Mouse (Mus musculus) C2C12 (cell line): ENCODE results near the gene 9930021J03Rik. TPM values are rescaled to one million over a fixed set of nuclear protein-coding genes. Genes with fewer than 3 reads are reported as not detected.

Source experiments
- H3K27me3 ChIP-seq: one replicate; pipeline ENCODE4 v1.6.1; 2011; ENCODE audit not compliant: control insufficient read depth, insufficient read depth, insufficient read length
- H3K36me3 ChIP-seq: one replicate; pipeline ENCODE4 v1.6.1; 2011; ENCODE audit not compliant: control insufficient read depth, insufficient read depth
- H3K4me3 ChIP-seq: one replicate; pipeline ENCODE4 v1.5.1; 2011; ENCODE audit warnings: mild to moderate bottlenecking, control low read depth; ENCODE audit not compliant: poor library complexity, insufficient read depth, severe bottlenecking
- H3K79me2 ChIP-seq: one replicate; pipeline ENCODE4 v1.6.1; 2011; ENCODE audit not compliant: control insufficient read depth, insufficient read depth
- H3K79me3 ChIP-seq: one replicate; pipeline ENCODE4 v1.6.1; 2011; ENCODE audit warnings: low read depth, control low read depth
- H3ac ChIP-seq: one replicate; pipeline ENCODE3; 2011; ENCODE audit warnings: low read depth; ENCODE audit not compliant: control insufficient read depth, insufficient read length
- CEBPB ChIP-seq: IDR thresholded peaks from one replicate; pipeline ENCODE4 v1.6.1; 2011; ENCODE audit warnings: low read depth, mild to moderate bottlenecking, control low read depth, moderate library complexity
- CTCF ChIP-seq: IDR thresholded peaks from one replicate; pipeline ENCODE4 v1.5.1; 2011; ENCODE audit not compliant: control insufficient read depth, insufficient read depth, insufficient read length
- FOSL1 ChIP-seq: IDR thresholded peaks from one replicate; pipeline ENCODE4 v1.8.0; 2011; ENCODE audit warnings: mild to moderate bottlenecking, low read length; ENCODE audit not compliant: poor library complexity, insufficient read depth, severe bottlenecking
- MAX ChIP-seq: IDR thresholded peaks from one replicate; pipeline ENCODE4 v1.6.1; 2011; ENCODE audit warnings: mild to moderate bottlenecking, control low read depth
- MYOD1 ChIP-seq: IDR thresholded peaks from one replicate; pipeline ENCODE4 v1.6.1; 2011; ENCODE audit warnings: low read depth; ENCODE audit not compliant: control insufficient read depth, insufficient read length
- MYOG ChIP-seq: IDR thresholded peaks from one replicate; pipeline ENCODE4 v1.6.1; 2011; ENCODE audit not compliant: control insufficient read depth, insufficient read length; ENCODE audit errors: extremely low read depth
- USF1 ChIP-seq: IDR thresholded peaks from one replicate; pipeline ENCODE4 v1.6.1; 2011; ENCODE audit warnings: low read depth, mild to moderate bottlenecking, control low read depth, moderate library complexity
- polyA plus RNA-seq: library from polyadenylated mRNA; unstranded; fragments of >200 nt; fragmentation: generic; extraction: Trizol; gene quantifications from one replicate; pipeline ENCODE4 v1.2.1, GENCODE M21; 2012; ENCODE audit warnings: missing spikeins

Gene 9930021J03Rik
- polyA plus RNA-seq, 1 experiment = 2.3 TPM

DNA sequence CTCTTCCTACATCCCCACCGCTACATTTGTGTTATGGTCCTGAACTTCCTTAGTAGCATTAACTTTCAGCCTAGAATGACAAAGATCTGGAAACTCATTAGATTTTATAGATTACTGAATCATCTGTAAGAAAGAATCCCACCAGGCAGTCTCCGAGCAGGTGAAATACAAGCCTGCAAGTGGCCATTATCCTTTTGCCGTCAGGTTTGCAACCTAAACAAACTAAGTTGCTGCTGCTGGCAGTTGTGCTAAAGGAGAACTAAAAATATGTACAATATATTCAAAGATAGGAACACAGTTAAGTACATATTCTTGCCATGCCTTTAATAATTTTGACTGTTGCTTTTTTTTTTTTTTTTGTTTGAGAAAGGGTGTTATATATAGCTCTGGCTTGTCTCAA is 70.4 kb downstream of the 9930021J03Rik start:
- no peaks in the 10 kb centered on the region for H3K27me3 ChIP-seq
- H3K4me3 ChIP-seq = no peak overlapping the region
- H3ac ChIP-seq = no peak overlapping the region
- no peaks in the 10 kb centered on the region for H3K79me2 ChIP-seq
- no peaks in the 10 kb centered on the region for H3K36me3 ChIP-seq
- no peaks in the 10 kb centered on the region for H3K79me3 ChIP-seq
- TF ChIP-seq CTCF (no peak), MYOD1 (no peak)

DNA sequence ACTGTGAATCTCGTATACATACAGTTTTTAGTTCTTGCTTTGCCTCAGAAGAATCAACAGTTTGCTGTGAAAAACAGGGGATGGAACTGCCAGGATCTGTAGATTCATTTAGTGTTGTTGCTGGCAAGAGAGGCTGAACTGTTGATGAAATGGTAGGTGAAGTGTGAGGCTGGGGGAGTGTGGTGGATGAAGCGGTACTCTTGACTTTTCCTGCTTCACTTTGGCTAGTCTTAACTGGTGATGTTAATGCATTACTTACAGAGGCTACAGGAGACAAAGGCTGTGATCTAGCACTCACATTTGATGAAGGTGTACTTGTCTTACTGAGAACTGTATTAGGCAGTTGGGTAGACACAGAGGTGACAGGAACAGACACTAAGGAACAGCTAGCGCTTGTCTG is 87.3 kb downstream of the 9930021J03Rik start:
- no peak for TF ChIP-seq CEBPB
- no peak for TF ChIP-seq USF1
- no peak for TF ChIP-seq MYOG

DNA sequence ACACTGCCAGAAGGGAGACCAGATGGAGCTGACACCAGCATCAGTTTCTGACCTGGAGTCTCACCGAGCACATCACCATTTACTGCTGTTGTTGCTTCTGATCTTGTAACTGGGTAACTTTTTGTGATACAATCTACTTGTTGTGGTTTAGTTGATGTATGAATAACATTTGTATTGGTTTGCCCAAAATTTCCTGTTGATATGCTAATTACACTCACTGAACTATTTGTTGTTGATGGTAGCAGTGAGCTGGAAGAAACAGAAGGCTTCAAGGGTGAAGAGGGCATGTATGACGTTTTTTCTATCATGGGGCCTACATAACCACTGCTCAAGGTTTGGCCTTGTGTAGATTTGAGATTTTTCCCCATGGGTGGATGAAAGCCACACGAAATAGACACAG is 87.9 kb downstream of the 9930021J03Rik start:
- Histone ChIP-seq H3K4me3 (no peak overlapping the region), H3K27me3 (no peaks in the 10 kb centered on the region), H3K79me2 (no peaks in the 10 kb centered on the region), H3ac (no peak overlapping the region), H3K36me3 (peaks cover 18% of the 10 kb centered on the region), H3K79me3 (no peaks in the 10 kb centered on the region)
- no peak for TF ChIP-seq USF1
- TF ChIP-seq CEBPB = no peak
- no peak for TF ChIP-seq MYOG
- no peak for TF ChIP-seq MAX
- TF ChIP-seq MYOD1 = no peak
- TF ChIP-seq FOSL1 = no peak
- TF ChIP-seq CTCF = no peak

More for the DNA sequence above, 87.3 kb downstream of the 9930021J03Rik start:
- Histone ChIP-seq H3K36me3 (peaks cover 18% of the 10 kb centered on the region), H3K27me3 (no peaks in the 10 kb centered on the region), H3K79me2 (no peaks in the 10 kb centered on the region), H3ac (no peak overlapping the region), H3K4me3 (no peak overlapping the region), H3K79me3 (no peaks in the 10 kb centered on the region)

DNA sequence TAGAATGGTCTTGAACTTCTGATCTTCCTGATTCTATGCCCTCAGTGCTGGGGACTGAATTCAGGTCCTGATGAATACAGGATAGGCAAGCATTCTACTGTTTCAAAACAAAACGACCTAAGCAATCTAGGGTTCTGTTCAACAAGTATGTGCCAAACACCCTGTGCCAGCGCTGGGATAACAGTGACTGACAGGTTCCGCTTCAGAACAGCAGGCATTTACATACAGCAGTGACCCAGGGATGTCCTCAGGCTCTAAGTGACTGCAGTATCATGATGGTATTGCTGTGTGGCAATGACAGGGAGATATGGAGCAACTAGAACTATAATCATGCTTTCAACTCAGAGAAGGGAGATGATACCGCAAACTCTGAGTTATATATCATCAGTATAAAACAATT is 92.3 kb downstream of the 9930021J03Rik start:
- H3K79me3 ChIP-seq = no peaks in the 10 kb centered on the region
- peaks cover 14% of the 10 kb centered on the region for H3K36me3 ChIP-seq
- H3ac ChIP-seq = no peak overlapping the region
- no peaks in the 10 kb centered on the region for H3K27me3 ChIP-seq
- no peaks in the 10 kb centered on the region for H3K79me2 ChIP-seq
- no peak overlapping the region for H3K4me3 ChIP-seq
- TF ChIP-seq MAX = no peak
- TF ChIP-seq FOSL1 = no peak
- TF ChIP-seq MYOG = no peak
- no peak for TF ChIP-seq USF1
- no peak for TF ChIP-seq MYOD1
- no peak for TF ChIP-seq CEBPB
- no peak for TF ChIP-seq CTCF

DNA sequence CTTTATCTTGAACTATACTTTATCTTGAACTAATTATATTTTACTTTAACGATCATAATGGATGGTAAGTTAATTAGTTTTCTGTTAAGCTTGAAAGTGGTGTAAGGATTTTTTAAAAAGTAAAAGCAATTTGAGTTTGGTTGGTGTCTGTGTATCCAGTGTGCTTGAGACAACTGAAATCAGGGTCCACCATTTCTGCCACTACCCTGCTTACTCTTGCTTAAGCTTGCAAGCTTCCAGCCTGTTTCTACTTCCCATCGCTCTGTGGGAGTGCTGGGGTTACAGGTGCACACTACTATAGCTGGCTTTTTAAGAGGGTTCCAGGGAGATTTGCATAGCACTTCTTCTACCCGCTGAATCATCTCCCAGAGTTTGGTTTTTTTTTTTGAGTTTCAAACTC is 96.3 kb downstream of the 9930021J03Rik start:
- TF ChIP-seq MYOD1 = no peak
- TF ChIP-seq USF1 = no peak
- no peak for TF ChIP-seq CEBPB
- TF ChIP-seq MYOG = no peak
- TF ChIP-seq CTCF = no peak
- TF ChIP-seq FOSL1 = no peak
- TF ChIP-seq MAX = no peak
- Histone ChIP-seq H3K36me3 (no peaks in the 10 kb centered on the region), H3K79me3 (no peaks in the 10 kb centered on the region), H3K4me3 (no peak overlapping the region), H3K27me3 (no peaks in the 10 kb centered on the region), H3ac (no peak overlapping the region), H3K79me2 (no peaks in the 10 kb centered on the region)

DNA sequence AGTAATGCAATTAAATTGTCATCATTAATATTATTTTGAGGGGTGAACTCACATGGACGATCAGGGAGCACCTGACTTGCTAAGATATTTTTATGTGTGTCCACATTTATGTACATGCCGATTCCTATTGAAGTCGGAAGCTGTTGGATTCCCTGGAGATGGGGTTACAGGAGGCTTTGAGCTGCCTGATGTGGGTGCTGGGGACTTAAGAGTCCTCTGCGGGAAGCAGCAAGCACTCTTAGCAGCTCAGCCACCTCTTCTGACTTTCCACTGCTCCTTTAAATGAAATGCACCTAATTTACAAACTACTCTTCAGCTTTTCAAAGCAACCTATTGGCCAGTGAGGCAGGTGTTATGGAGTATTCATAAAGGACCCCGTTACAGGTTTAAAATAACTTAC is 97.3 kb downstream of the 9930021J03Rik start:
- Histone ChIP-seq H3K36me3 (no peaks in the 10 kb centered on the region), H3K27me3 (no peaks in the 10 kb centered on the region), H3K4me3 (no peak overlapping the region), H3K79me2 (no peaks in the 10 kb centered on the region), H3K79me3 (no peaks in the 10 kb centered on the region), H3ac (no peak overlapping the region)
- TF ChIP-seq MYOG (no peak), MYOD1 (no peak), MAX (no peak), CEBPB (no peak), FOSL1 (no peak), USF1 (no peak), CTCF (no peak)
